Mouse (Mus musculus): ENCODE data around the gene Tsga10ip.

The Tsga10ip gene

DNA sequence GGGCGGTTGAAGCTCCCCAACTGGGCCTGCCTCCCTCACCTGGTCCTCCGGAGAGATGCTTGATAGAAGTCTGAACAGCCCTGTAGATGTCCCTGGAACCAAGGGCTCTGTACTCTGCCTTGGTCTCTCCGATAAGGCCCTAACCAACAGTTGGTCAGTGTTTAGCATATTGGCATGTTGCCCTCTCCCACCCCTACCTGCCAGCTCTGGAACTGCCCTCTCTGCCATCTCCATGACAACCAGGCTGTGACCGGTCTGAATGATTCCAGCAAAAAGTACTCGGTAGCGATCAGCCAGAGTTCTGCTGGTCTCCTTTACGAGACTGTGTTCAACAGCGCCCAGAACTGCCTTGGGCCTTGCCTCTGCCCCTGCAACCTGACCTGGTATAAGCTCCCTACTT lies at the start of gene Tsga10ip:
Tsga10ip (minus strand) TSS at position 234 of the 400 bp plus-strand sequence.
- DNase-seq (ENCODE audit: low read depth, low spot score), result no peak

DNA sequence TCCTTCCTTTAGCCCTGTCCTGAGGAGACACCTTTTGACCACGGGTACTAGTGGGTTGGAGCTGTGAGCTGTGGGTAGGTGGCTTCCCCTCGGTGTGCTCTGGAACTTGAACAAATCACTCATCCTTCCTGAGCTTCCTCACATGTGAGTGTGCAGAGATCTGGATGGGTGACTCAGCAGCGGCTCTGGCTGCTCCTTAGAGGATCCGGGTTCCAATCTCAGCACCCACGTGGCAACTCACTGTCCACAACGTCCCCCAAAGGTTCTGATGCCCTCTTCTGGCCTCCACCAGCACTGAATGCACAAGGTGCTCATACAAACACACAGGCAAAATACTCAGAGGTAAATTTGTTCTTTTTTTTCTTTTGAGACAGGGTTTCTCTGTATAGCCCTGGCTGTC lies 49.4 kb upstream of the Tsga10ip start:
- DNase-seq (ENCODE audit: low read depth, low spot score), result no peak

GRCm38 (mm10) chr19:5449673-5450072 lies 47.3 kb upstream of the Tsga10ip start:
- no peak for DNase-seq (ENCODE audit: low read depth, low spot score)

DNA sequence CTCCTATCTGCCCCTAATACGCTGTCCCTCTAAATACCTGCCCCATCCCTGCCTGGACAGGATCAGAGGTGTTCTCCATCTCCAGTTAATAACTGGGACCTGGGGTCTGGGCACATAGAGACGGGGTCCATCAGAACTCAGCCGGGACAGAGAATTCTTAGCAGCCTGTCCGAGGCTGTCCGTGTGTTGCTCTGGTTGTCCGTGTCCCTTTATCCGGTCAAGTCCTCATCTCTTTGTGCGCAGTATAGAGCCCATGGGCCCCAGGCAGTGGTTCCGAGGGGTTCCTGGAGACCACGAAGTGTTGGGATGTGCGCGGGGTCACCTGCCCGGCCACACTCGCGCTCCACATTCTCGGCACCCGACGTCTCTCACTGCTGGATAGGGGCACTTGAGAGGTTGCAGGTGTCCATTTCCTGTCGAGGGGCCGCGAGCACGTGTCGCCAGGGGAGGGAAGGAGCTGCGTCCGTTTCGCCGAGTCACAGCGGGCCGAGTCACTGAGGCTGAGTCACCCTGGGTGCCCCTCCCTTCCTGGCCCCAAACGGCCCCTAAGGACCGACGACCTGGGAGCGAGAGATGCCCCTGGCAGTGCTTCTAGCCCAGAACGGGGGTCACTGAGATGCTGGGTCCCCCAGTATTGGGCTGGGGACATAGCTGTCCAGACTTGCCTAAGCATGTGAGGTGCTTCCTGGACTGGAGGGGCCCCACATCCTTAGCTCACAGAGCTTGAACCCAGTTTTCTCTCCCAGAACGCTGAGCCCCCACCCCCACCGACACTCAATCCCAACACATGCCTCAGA lies 46.2 kb upstream of the Tsga10ip start:
- DNase-seq (ENCODE audit: low read depth, low spot score), result no peak

DNA sequence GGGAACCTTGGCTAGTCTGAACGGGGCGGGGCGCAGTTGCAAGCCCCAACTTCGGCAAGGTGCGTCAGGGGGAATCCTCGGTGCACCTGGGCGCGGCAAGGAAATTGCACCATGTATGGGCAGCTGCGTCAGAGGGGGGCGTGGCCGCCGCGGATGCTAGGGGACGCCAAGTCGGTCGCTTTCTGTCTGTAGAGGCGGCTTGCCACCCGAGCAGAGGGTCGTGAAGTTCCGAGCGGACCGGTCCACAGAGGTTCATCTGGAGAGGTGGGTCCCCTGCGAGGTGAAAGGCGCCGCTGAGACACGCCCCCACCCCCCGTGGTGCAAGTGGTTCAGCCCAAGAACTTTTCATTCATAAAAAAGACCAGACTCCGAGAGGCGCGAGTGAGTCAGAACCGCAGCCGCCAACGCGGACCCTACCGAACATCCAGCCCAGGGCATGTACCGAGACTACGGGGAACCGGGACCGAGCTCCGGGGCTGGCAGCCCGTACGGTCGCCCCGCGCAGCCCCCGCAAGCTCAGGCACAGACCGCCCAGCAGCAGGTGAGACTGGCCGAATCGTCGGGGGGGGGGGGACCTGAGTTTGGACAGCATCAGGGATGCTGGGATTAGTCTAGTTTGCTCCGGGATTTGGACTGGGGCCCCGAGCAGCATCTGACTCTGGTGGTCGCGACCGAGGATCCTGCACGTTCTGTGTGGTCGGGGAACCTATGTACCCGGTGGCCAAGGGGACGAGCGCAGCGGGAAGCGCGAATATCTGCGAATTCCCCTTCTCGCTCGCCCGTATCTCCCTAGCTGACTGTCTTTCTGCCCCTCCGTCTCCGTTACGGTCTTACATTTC lies 45.4 kb upstream of the Tsga10ip start, which contains the start of gene Fosl1:
Fosl1 (plus strand) TSS at position 33 of the 839 bp plus-strand sequence.
- DNase-seq (ENCODE audit: low read depth, low spot score), result peak; percentile 50

GRCm38 (mm10) chr19:5445747-5446146 lies 43.4 kb upstream of the Tsga10ip start:
- no peak for DNase-seq (ENCODE audit: low read depth, low spot score)

DNA sequence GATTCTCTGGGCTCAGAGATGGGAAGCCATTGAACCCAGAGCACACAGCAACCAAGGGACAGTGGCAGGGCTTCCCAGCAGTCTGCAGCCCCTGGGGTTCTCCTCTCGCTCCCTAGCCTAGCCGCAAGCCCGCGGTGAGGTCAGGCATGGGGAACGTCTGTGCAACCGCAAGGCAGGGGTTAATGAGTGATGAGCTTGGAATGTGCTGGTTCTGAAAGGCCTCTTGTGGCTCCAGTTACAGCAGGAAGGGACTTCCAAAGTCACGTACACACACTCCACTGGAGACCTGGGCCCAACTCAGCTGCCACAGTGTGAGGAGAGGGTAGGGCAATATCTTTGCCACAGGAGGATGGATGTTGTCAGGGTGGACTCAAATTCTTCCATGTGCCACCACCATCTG lies 42.6 kb upstream of the Tsga10ip start:
- DNase-seq (ENCODE audit: low read depth, low spot score), result no peak

- DNase-seq (ENCODE audit: low read depth, low spot score), result no peak
Measured at GRCm38 (mm10) chr19:5444371-5444908, 42.1 kb upstream of the Tsga10ip start.

DNA sequence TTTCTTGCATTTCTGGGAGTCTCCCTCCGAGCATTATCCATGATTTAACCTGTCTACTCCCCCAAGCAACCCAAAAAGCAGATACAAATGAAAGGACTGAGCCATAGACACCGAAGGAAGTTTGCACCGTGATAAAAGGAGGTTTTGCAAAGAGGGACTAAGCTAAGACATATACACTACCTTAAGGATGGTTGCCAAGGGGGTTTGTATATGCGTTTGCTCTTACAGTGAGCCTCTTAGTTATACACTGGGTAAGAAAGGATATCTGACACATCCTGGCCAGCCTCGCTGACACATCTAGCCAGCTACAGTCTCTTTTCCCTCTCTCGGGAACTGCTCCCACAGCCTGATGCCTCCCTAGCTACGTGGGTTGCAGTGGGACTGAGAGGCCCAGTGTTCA lies 31.6 kb upstream of the Tsga10ip start:
- no peak for DNase-seq (ENCODE audit: low read depth, low spot score)

DNA sequence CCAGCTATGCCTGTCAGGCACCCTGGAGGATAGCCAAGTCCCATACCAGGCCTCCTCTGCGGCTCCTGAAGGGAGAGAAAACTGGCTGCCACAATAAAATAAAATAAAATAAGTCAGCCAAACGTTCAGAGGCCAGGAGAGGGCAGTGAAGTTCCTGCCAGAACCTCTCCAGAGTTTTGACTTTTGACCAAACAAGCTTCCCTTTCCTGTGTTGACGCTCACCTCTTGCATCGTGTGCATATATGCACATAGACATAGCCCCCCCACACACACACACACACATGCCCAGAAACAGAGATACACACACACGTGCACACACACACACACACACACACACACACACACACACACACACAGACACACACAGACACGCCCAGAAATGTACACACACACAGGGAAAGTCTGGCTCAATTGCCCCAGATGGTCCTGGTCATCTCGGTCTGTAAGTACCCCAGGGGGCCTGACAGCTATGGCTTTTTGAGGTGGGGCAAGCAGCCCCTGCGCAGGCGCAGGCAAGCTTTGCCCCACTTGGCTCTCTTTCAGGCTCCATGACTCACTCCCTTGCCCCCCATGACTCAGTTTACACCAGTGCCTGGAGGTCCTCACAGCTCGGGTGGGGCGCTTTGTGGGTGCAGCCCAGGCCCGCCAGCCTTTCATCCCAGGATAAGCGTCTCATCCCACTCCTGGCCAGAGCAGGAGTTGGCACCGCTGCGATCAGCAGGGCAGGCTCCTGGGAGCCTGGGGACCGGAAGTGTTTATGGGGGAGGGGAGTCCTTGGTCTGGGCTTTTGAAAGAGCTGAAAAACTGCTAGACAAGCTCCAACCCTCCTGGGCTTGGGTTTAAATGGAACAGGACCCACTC lies 30.9 kb upstream of the Tsga10ip start:
- DNase-seq (ENCODE audit: low read depth, low spot score), result no peak

GRCm38 (mm10) chr19:5431911-5432464 lies 29.7 kb upstream of the Tsga10ip start:
- DNase-seq (ENCODE audit: low read depth, low spot score), result no peak

- DNase-seq (ENCODE audit: low read depth, low spot score), result no peak
Measured at GRCm38 (mm10) chr19:5430408-5430807, 28.1 kb upstream of the Tsga10ip start.

DNA sequence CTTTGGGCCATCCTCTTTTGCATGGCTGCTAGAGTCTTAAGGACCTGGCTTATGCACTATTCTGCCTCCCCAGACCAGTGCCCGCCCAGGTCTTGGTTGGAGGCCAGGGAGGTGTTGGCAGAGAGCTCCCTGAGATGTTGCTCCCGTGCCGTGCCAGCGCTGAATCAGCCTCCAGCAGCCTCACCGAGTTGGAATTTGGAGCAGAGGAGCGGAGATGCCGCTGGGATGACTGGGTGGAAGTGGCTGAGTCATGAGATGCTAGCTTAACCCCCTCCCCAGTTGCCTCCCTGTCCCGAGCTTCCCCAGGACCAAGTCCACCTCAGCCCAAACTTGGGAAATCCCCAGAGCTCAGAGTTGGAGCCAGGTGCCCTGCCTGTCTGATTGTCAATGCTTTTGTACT lies 27.5 kb upstream of the Tsga10ip start:
- DNase-seq (ENCODE audit: low read depth, low spot score), result no peak

- no peak for DNase-seq (ENCODE audit: low read depth, low spot score)
Measured at GRCm38 (mm10) chr19:5429219-5429618, 26.9 kb upstream of the Tsga10ip start.

DNA sequence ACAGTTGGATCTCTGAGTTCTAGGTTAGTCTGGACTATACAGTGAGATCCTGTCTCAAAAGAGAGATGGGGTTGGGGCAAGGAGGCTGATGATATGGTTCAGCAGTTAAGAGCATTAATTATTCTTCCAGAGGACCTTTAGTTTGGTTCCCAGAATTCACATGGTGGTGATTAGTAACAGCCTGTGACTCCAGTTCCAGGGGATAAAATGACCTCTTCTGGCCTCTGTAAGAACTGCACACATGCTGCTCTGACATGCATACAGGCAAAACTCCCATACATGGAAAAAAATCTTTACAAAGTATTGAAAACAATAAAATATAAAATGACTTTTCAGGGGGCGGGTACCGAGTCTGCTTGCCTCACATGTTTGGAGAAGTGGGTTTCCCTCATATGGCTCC lies 25.8 kb upstream of the Tsga10ip start:
- no peak for DNase-seq (ENCODE audit: low read depth, low spot score)

DNA sequence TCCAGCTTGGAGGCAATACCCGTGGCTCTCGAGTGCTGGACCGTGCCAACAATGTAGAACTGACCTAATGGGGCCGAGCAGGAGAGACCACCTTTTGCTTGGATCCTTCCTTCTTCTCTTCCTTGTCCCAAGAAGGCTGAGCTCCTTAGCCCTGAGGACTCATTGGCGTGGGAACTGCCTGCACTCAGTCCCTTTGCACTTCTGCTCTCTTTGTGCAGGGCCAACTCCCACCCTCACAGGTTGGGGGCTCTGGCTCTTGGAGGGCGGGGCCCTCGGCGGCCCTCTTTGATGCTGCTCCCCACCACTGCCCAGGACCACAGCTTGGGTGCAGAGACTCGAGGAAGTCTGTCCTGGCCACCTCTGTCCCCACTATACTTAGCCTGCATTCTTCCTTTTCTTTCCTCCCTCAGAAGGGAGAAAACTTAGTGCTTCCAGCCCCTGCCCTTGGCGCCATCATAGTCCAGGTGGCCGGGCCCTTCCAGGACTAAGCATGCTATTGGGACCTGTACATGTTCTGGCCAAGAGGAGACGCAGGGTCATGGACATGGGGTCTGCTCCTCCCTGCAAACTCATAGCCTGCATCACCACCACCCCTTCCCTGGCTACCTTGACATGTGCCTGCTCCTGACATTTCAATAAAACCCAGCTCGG lies 24.4 kb upstream of the Tsga10ip start:
- no peak for DNase-seq (ENCODE audit: low read depth, low spot score)

DNA sequence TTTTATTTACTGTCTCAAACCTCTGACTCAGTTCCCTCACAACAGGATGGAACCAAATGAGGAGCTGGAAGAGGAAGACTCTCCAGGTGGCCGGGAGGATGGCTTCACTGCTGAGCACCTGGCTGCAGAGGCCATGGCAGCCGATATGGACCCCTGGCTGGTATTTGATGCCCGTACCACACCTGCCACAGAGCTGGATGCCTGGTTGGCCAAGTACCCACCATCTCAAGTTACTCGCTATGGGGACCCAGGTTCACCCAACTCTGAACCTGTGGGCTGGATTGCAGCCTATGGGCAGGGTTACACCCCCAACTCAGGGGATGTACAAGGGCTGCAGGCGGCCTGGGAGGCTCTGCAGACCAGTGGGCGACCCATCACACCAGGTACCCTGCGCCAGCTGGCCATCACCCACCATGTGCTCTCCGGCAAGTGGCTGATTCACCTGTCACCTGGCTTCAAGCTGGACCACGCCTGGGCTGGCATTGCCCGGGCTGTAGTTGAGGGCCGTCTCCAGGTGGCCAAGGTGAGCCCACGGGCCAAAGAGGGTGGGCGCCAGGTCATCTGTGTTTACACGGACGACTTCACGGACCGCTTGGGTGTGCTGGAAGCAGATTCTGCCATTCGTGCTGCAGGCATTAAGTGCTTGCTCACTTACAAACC lies 23.7 kb upstream of the Tsga10ip start:
- no peak for DNase-seq (ENCODE audit: low read depth, low spot score)

DNA sequence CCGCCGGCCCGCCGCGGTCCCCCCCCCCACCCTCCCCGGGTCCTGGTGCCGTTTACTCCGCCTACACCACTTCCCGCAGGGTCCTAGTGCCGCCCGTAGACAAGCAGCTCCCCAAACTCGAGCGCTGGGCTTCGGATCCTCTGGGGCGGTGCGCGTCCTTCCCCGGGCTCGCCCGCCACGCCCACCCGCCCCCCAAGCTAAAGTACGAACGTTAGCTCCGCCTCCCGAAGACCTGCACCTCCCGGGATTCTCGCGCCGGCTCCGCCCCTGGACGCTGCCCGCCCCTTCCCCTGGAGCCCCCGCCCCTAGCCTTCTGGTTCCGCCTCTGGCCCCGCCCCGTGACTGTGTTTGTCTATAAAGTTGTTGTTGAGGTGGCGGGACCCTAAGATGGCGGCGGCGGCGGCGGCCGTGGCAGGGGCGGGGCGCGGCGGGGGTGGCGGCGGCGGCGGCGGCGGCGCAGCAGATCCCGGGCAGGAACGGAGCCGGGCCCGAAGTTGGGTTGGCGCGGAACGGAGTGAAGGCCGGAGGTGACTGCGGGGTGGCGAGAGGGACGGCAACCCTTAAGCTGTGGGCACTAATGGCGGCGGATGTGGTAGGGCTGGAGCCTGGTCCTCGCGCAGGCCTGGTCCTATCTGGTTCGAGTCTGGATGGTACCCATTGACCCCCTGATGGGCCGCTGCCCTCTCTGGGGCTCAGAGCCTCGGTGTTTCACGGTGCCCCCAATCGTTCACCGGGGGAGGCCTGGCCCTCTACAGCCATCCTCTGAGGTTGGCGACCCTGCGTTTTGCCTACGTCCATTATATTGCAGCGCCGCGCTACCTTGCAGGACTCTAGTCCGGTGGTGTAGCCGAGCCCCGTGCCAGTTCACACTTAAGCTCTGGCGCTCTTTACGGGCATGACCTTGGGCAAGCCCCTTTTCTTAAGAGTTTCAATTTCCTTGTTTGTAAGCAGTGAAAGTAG lies 22.7 kb upstream of the Tsga10ip start, which contains the start of the genes Drap1 and AI837181:
Drap1 (minus strand) TSS at position 198 of the 960 bp plus-strand sequence.
AI837181 (plus strand) TSS at position 363 of the 960 bp plus-strand sequence.
- peak; percentile 91 for DNase-seq (ENCODE audit: low read depth, low spot score)
